Mouse (Mus musculus) gastrocnemius, adult 18-20 months (tissue): ENCODE data around the gene Adpgk. TPM values are rescaled to one million over a fixed set of nuclear protein-coding genes. Genes with fewer than 3 reads are reported as not detected.

ENCODE experiments used
- DNase-seq: peaks from one replicate; pipeline ENCODE4 v3.0.0; 2021; ENCODE audit warnings: low spot score
- total RNA-seq, 2 experiments: library from RNA; stranded (reverse); gene quantifications; 2 replicates each; pipeline ENCODE4 v1.2.3; 2021

Adpgk gene
- total RNA-seq, 2 experiments from 2014 or later = 7.8 to 7.9 TPM

DNA sequence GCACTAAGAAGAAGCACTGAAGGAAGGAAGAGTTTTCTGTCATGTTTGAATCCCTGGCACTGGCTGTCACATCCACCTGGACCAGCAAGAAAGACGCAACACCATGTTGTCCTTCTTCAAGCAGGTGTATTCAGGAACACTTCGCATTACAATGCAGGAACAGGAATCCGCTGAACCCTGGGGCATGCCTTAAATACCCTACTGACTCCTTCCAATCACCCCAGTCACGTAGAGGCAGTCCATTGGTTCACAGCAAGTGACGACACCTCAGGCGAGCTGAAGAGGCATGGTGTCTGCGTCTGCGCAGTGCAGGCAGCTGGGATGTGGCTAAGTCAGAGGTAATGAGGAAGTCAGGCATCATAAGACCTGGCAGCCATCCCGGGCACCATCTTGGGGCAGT is 78.3 kb downstream of the Adpgk start:
- no peak for DNase-seq

Other genes with a start within 250 kb of the Adpgk start
- gene Bbs4, start 62.0 kb downstream of the Adpgk start, total RNA-seq = 1 to 10 TPM; 5.0 TPM
- gene Arih1, start 195.1 kb downstream of the Adpgk start, total RNA-seq = 100 to 1,000 TPM in 1 of 2 experiments, 10 to 100 TPM in 1; 96.9 to 110 TPM
- 10 to 100 TPM; 32.4 to 42.0 TPM for gene Hexa, start 248.0 kb downstream of the Adpgk start, total RNA-seq
- gene Tmem202, start 248.3 kb downstream of the Adpgk start, total RNA-seq = under 1 TPM; 0.62 to 1.00 TPM